In the genomic region with DNA sequence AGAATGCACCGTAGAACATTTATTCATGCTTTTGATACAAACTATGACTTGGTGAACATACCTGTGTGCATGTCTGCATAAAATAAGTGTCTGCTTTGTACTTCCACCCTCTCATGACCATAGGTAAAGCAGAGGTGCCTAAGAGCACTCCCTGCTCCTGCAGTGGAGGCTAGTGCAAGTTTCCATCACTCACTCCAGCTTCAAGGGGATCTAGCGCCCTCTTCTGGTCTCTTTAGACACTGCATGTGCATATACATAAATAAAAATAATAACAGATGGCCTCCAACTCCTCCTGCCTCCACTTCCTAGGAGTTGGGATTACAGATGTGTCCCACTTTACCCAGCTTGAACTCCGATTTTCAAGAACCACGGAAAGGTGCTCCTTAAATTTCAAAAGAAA, we compare ENCODE assay signal across 9 mouse cellular contexts. TPM values are rescaled to one million over a fixed set of nuclear protein-coding genes. Genes with fewer than 3 reads are reported as not detected.
A peak's percentile ranks its signal among the peaks of the same experiment; 100 is the strongest.
DNase-seq lines count a peak whose midpoint lies in the region; ATAC-seq and TF ChIP-seq lines count a peak whose summit lies in the region.
"Had no signal": no experiment of that assay in that cellular context is flagged by ENCODE, and none has a peak within 500 bp of the region (broad histone marks: within the 10 kb centered on the region; RNA-seq: fewer than 3 reads in every experiment).

No protein-coding gene starts in this region.

- intact Hi-C loops in left cerebral cortex, adult 2 months (cut with DNase I), result no loop called here

- no peak overlapping the region for H3K27ac ChIP-seq in left cerebral cortex, adult 2 months
- H3K27ac ChIP-seq: neural tube, embryonic 12.5 days had no signal

- peak; percentile 68 for TF ChIP-seq CTCF in left cerebral cortex, adult 2 months (IDR thresholded peaks at IDR 0.05)

- no peak overlapping the region for H3K4me3 ChIP-seq in left cerebral cortex, adult 2 months
- H3K4me3 ChIP-seq: neural tube, embryonic 12.5 days had no signal

- no peak for ATAC-seq in cerebellum, adult (ENCODE audit: insufficient number of reproducible peaks, low FRiP score, low TSS enrichment)
- ATAC-seq in erythroid progenitor cell, adult 5-6 weeks (replicated peaks; ENCODE audit: low FRiP score, poor library complexity, severe bottlenecking), result 0 out of 2 replicates have a peak, but pooled peaks have one; percentile 52
- peak; percentile 67 for ATAC-seq in megakaryocyte-erythroid progenitor cell, adult 5-6 weeks (replicated peaks; ENCODE audit: low FRiP score, low TSS enrichment, poor library complexity, severe bottlenecking)

- DNase-seq in cerebellum, adult 18-20 months, result peak; percentile 21 to 45
- peak; percentile 41 to 46 for DNase-seq in left cerebral cortex, adult 2 months (ENCODE audit: extremely low spot score in 1 of 2, low spot score in 2 of 2)
- DNase-seq in left cerebral cortex, adult 8-10 months (ENCODE audit: low spot score in 2 of 2), result no peak
- DNase-seq in WW6 (ENCODE audit: low read depth, low spot score), result peak; percentile 38
- no peak for DNase-seq in ovary, postnatal 14 days (ENCODE audit: low spot score)

RNA-seq across cellular contexts. Expression of a gene that starts 7.9 kb away (rescaled TPM):
- 10 to 100 TPM; 56.0 to 57.2 TPM for total RNA-seq in left cerebral cortex, adult 2 months (2021)
- total RNA-seq in left cerebral cortex, adult 8-10 months (2022), result 10 to 100 TPM; 59.1 to 74.9 (median 67.6) TPM
- 13.0 and 21.6 TPM in 2 replicates for total RNA-seq in erythroid progenitor cell, adult 5-6 weeks (2015; ENCODE audit: low replicate concordance)
- total RNA-seq in erythroid progenitor cell, adult 5-6 weeks (2017; ENCODE audit: low replicate concordance), result 11.4 and 51.8 TPM in 2 replicates
- 68.1 and 91.5 TPM in 2 replicates for total RNA-seq in megakaryocyte-erythroid progenitor cell, adult 5-6 weeks (2014; fragmentation: Nextera tagmentation)
- total RNA-seq in megakaryocyte-erythroid progenitor cell, adult 5-6 weeks (2017), result 68.4 and 72.6 TPM in 2 replicates

RNA-seq across cellular contexts. Expression of a gene that starts 25.7 kb away (rescaled TPM):
- 10 to 100 TPM; 51.5 to 56.0 TPM for total RNA-seq in left cerebral cortex, adult 2 months (2021)
- 10 to 100 TPM; 45.1 to 59.7 (median 50.4) TPM for total RNA-seq in left cerebral cortex, adult 8-10 months (2022)
- 8.3 and 11.7 TPM in 2 replicates for total RNA-seq in erythroid progenitor cell, adult 5-6 weeks (2015; ENCODE audit: low replicate concordance)
- 4.8 and 6.3 TPM in 2 replicates for total RNA-seq in erythroid progenitor cell, adult 5-6 weeks (2017; ENCODE audit: low replicate concordance)
- 32.0 and 46.2 TPM in 2 replicates for total RNA-seq in megakaryocyte-erythroid progenitor cell, adult 5-6 weeks (2014; fragmentation: Nextera tagmentation)
- 34.4 and 40.3 TPM in 2 replicates for total RNA-seq in megakaryocyte-erythroid progenitor cell, adult 5-6 weeks (2017)

Comparison
In these comparisons a context has a peak if more than half of its experiments do, and no peak if none do; other contexts are left out.
1. DNase-seq: peak in cerebellum, adult 18-20 months (2 of 2), left cerebral cortex, adult 2 months (2 of 2) and WW6 (single experiment); none in left cerebral cortex, adult 8-10 months (0 of 2) and ovary, postnatal 14 days (single experiment).